Mouse (Mus musculus) MEL (cell line): ENCODE measurements at regions not wholly inside any gene's neighbourhood (a gene's known extent, or its start where the extent isn't known, plus 50 kb on each side); places are given as distances from the start of the nearest gene placed in this dataset.

ENCODE experiments used
- DNase-seq: peaks from one replicate; pipeline ENCODE4 v3.0.0; 2011; ENCODE audit warnings: low read depth, low spot score
- H3K27ac ChIP-seq: 2 replicates; pipeline ENCODE4 v1.5.1; 2012; ENCODE audit warnings: low read depth, mild to moderate bottlenecking, control low read depth, low read length, moderate library complexity; ENCODE audit not compliant: control insufficient read depth
- H3K27me3 ChIP-seq, 2 experiments: fragments of 150-350 bp in 1 of 2; sonication (generic) in 1 of 2; 2 replicates each; pipeline ENCODE4 v1.6.1; 2012; ENCODE audit warnings: low read length in 2 of 2, mild to moderate bottlenecking in 2 of 2, improper control_type of control experiment in 1 of 2, moderate library complexity in 1 of 2; ENCODE audit not compliant: insufficient read depth in 2 of 2, control insufficient read depth in 1 of 2
- H3K36me3 ChIP-seq, 2 experiments: 2 replicates each; pipeline ENCODE4 v1.6.1; 2012 to 2014; ENCODE audit warnings: low read length in 2 of 2, improper control_type of control experiment in 1 of 2, inconsistent platforms in 1 of 2, mild to moderate bottlenecking in 1 of 2; ENCODE audit not compliant: insufficient read depth in 2 of 2, control insufficient read depth in 1 of 2
- H3K4me1 ChIP-seq, 2 experiments: fragments of 150-350 bp in 1 of 2; sonication (generic) in 1 of 2; 2 replicates each; pipeline ENCODE4 v1.6.1; 2012; ENCODE audit warnings: low read length in 2 of 2, improper control_type of control experiment in 1 of 2, mild to moderate bottlenecking in 1 of 2; ENCODE audit not compliant: insufficient read depth in 2 of 2, control insufficient read depth in 1 of 2
- H3K4me3 ChIP-seq, 2 experiments: fragments of 150-350 bp in 1 of 2; sonication (generic) in 1 of 2; 2 replicates each; pipeline ENCODE4 v1.5.1; 2012; ENCODE audit warnings: low read depth in 2 of 2, low read length in 2 of 2, mild to moderate bottlenecking in 2 of 2, moderate library complexity in 2 of 2, control low read depth in 1 of 2, improper control_type of control experiment in 1 of 2; ENCODE audit not compliant: control insufficient read depth in 1 of 2, insufficient read depth in 1 of 2
- H3K79me2 ChIP-seq: 2 replicates; pipeline ENCODE4 v1.6.1; 2012; ENCODE audit warnings: mild to moderate bottlenecking, low read length, moderate library complexity; ENCODE audit not compliant: control insufficient read depth, poor library complexity, insufficient read depth
- H3K9ac ChIP-seq: 2 replicates; pipeline ENCODE4 v1.6.1; 2012; ENCODE audit warnings: low read depth, mild to moderate bottlenecking, control low read depth, low read length, moderate library complexity; ENCODE audit not compliant: control insufficient read depth, poor library complexity, severe bottlenecking
- H3K9me3 ChIP-seq: fragments of 150-350 bp; sonication (generic); replicated peaks from 2 replicates; pipeline ENCODE4 v1.6.1; 2012; ENCODE audit warnings: mild to moderate bottlenecking, low read length, improper control_type of control experiment, moderate library complexity; ENCODE audit not compliant: insufficient read depth
- BHLHE40 ChIP-seq: IDR thresholded peaks from 2 replicates; pipeline ENCODE4 v1.6.1; 2012; ENCODE audit warnings: low read depth, mild to moderate bottlenecking, inconsistent platforms, low read length, improper control_type of control experiment, borderline replicate concordance
- CTCF ChIP-seq, 3 experiments: IDR thresholded peaks in 2 of 3; conservative IDR thresholded peaks in 1 of 3; 2 replicates each; pipeline ENCODE4 v1.5.1; 2011 to 2012; ENCODE audit warnings: low read length in 3 of 3, low read depth in 2 of 3, mild to moderate bottlenecking in 2 of 3, improper control_type of control experiment in 1 of 3, inconsistent platforms in 1 of 3, mixed read lengths in 1 of 3, moderate library complexity in 1 of 3; ENCODE audit not compliant: control insufficient read depth in 1 of 3, insufficient read depth in 1 of 3, poor library complexity in 1 of 3, severe bottlenecking in 1 of 3
- EP300 ChIP-seq, 2 experiments: IDR thresholded peaks; 2 replicates each; pipeline ENCODE4 v1.6.1; 2011; ENCODE audit warnings: improper control_type of control experiment in 2 of 2, low read length in 2 of 2, low read depth in 1 of 2, mild to moderate bottlenecking in 1 of 2
- ETS1 ChIP-seq: IDR thresholded peaks from 2 replicates; pipeline ENCODE4 v1.6.1; 2012; ENCODE audit warnings: low read depth, mild to moderate bottlenecking, inconsistent platforms, low read length, improper control_type of control experiment, moderate library complexity
- GATA1 ChIP-seq: IDR thresholded peaks from 2 replicates; pipeline ENCODE4 v1.6.1; 2011; ENCODE audit warnings: low read depth, low read length, improper control_type of control experiment
- JUND ChIP-seq: IDR thresholded peaks from 2 replicates; pipeline ENCODE4 v1.6.1; 2011; ENCODE audit warnings: low read depth, mild to moderate bottlenecking, improper control_type of control experiment, low read length
- KAT2A ChIP-seq: conservative IDR thresholded peaks from 2 replicates; pipeline ENCODE4 v1.6.1; 2012; ENCODE audit warnings: low read depth, low read length, improper control_type of control experiment, inconsistent platforms
- MAX ChIP-seq: IDR thresholded peaks from 2 replicates; pipeline ENCODE4 v1.6.1; 2011; ENCODE audit warnings: low read length, improper control_type of control experiment
- MYB ChIP-seq: IDR thresholded peaks from 2 replicates; pipeline ENCODE4 v1.6.1; 2011; ENCODE audit warnings: mild to moderate bottlenecking, low read depth, low read length, improper control_type of control experiment
- NELFE ChIP-seq: IDR thresholded peaks from 2 replicates; pipeline ENCODE4 v1.6.1; 2011; ENCODE audit warnings: low read depth, low read length, improper control_type of control experiment
- NRF1 ChIP-seq: IDR thresholded peaks from 2 replicates; pipeline ENCODE4 v1.6.1; 2014; ENCODE audit warnings: low read depth, mild to moderate bottlenecking, inconsistent platforms, low read length, improper control_type of control experiment, moderate library complexity; ENCODE audit not compliant: poor library complexity, insufficient read depth, severe bottlenecking
- POLR2A ChIP-seq, 2 experiments: IDR thresholded peaks; 2 replicates each; pipeline ENCODE4 v1.6.1; 2011 to 2012; ENCODE audit warnings: low read length in 2 of 2, mild to moderate bottlenecking in 2 of 2, control low read depth in 1 of 2, improper control_type of control experiment in 1 of 2, low read depth in 1 of 2, moderate library complexity in 1 of 2; ENCODE audit not compliant: control insufficient read depth in 1 of 2, insufficient read depth in 1 of 2, poor library complexity in 1 of 2
- POLR2AphosphoS2 ChIP-seq: IDR thresholded peaks from 2 replicates; pipeline ENCODE4 v1.6.1; 2011; ENCODE audit warnings: low read length, improper control_type of control experiment
- RCOR1 ChIP-seq: IDR thresholded peaks from 2 replicates; pipeline ENCODE4 v1.6.1; 2012; ENCODE audit warnings: low read depth, mild to moderate bottlenecking, inconsistent platforms, low read length, improper control_type of control experiment
- SIN3A ChIP-seq: IDR thresholded peaks from 2 replicates; pipeline ENCODE4 v1.6.1; 2012; ENCODE audit warnings: low read length, improper control_type of control experiment, inconsistent platforms
- SMC3 ChIP-seq: IDR thresholded peaks from 2 replicates; pipeline ENCODE4 v1.6.1; 2011; ENCODE audit warnings: low read depth, low read length, improper control_type of control experiment
- TCF12 ChIP-seq: IDR thresholded peaks from 2 replicates; pipeline ENCODE4 v1.6.1; 2014; ENCODE audit warnings: low read depth, mild to moderate bottlenecking, inconsistent platforms, low read length, improper control_type of control experiment, moderate library complexity
- UBTF ChIP-seq: IDR thresholded peaks from 2 replicates; pipeline ENCODE4 v1.6.1; 2012; ENCODE audit warnings: low read depth, mild to moderate bottlenecking, inconsistent platforms, low read length, improper control_type of control experiment, moderate library complexity, borderline replicate concordance; ENCODE audit not compliant: insufficient read depth
- USF1 ChIP-seq: IDR thresholded peaks from 2 replicates; pipeline ENCODE4 v1.6.1; 2014; ENCODE audit warnings: low read depth, mild to moderate bottlenecking, inconsistent platforms, low read length, improper control_type of control experiment, moderate library complexity
- USF2 ChIP-seq, 2 experiments: IDR thresholded peaks; 2 replicates each; pipeline ENCODE4 v1.6.1; 2011 to 2012; ENCODE audit warnings: improper control_type of control experiment in 2 of 2, low read length in 2 of 2, borderline replicate concordance in 1 of 2, inconsistent platforms in 1 of 2, low read depth in 1 of 2, mild to moderate bottlenecking in 1 of 2; ENCODE audit not compliant: insufficient read depth in 1 of 2
- ZKSCAN1 ChIP-seq: IDR thresholded peaks from 2 replicates; pipeline ENCODE4 v1.6.1; 2012; ENCODE audit warnings: low read depth, mild to moderate bottlenecking, inconsistent platforms, low read length, improper control_type of control experiment, moderate library complexity
- ZMIZ1 ChIP-seq: IDR thresholded peaks from 2 replicates; pipeline ENCODE4 v1.6.1; 2012; ENCODE audit warnings: low read depth, mild to moderate bottlenecking, inconsistent platforms, low read length, improper control_type of control experiment, moderate library complexity

- H3K27me3 ChIP-seq, result no peaks in the 10 kb centered on the region
- no peak overlapping the region for H3K27ac ChIP-seq
- H3K9me3 ChIP-seq, result no peaks in the 10 kb centered on the region
- no peaks in the 10 kb centered on the region for H3K79me2 ChIP-seq
- peak; percentile 62 for DNase-seq
- peaks cover 0 to 6% of the 10 kb centered on the region in 2 experiments; a peak in 2 of 4 replicates for H3K36me3 ChIP-seq
- no peak overlapping the region for H3K9ac ChIP-seq
- H3K4me1 ChIP-seq, result no peaks in the 10 kb centered on the region; a peak in 1 of 4 replicates
- no peak overlapping the region for H3K4me3 ChIP-seq
- peak; percentile 45; the same call in 1 of the 2 replicates for TF ChIP-seq RCOR1
- TF ChIP-seq GATA1, result peak; percentile 55; the same call in 1 of the 2 replicates
- peak; percentile 48; the same call in 1 of the 2 replicates for TF ChIP-seq TCF12
- peak; percentile 80 to 83 for TF ChIP-seq EP300 (IDR thresholded peaks at IDR 0.05; ENCODE audit: low read depth in 1 of 2, low read length in 2 of 2)
- peak; percentile 54 for TF ChIP-seq ETS1
- TF ChIP-seq MYB, result no peak
- TF ChIP-seq ZMIZ1, result no peak
Measured at GRCm38 (mm10) chrX:114690857-114691256, 214.0 kb upstream of the Ube2dnl1 start.

- no peak for DNase-seq
- no peak overlapping the region for H3K9ac ChIP-seq
- no peaks in the 10 kb centered on the region for H3K9me3 ChIP-seq
- peaks cover 0 to 6% of the 10 kb centered on the region in 2 experiments; a peak in 2 of 4 replicates for H3K36me3 ChIP-seq
- no peaks in the 10 kb centered on the region for H3K79me2 ChIP-seq
- H3K4me1 ChIP-seq, result no peaks in the 10 kb centered on the region; a peak in 1 of 4 replicates
- TF ChIP-seq POLR2AphosphoS2 (no peak), USF2 (IDR thresholded peaks at IDR 0.05; ENCODE audit: borderline replicate concordance in 1 of 2, insufficient read depth in 1 of 2, low read depth in 1 of 2, low read length in 2 of 2) (no peak), NELFE (no peak), UBTF (no peak), ETS1 (no peak), ZKSCAN1 (no peak), MYB (no peak), SMC3 (no peak), NRF1 (no peak), USF1 (no peak), CTCF (IDR thresholded peaks at IDR 0.05 in 2 of 3, conservative IDR thresholded peaks at IDR 0.05 in 1 of 3; ENCODE audit: control insufficient read depth in 1 of 3, insufficient read depth in 1 of 3, low read depth in 2 of 3, low read length in 3 of 3, poor library complexity in 1 of 3, severe bottlenecking in 1 of 3) (no peak), JUND (no peak), SIN3A (no peak), POLR2A (IDR thresholded peaks at IDR 0.05; ENCODE audit: control insufficient read depth in 1 of 2, insufficient read depth in 1 of 2, low read depth in 1 of 2, low read length in 2 of 2, poor library complexity in 1 of 2) (no peak), EP300 (IDR thresholded peaks at IDR 0.05; ENCODE audit: low read depth in 1 of 2, low read length in 2 of 2) (no peak), TCF12 (no peak), BHLHE40 (no peak), MAX (no peak), KAT2A (no peak)
- no peaks in the 10 kb centered on the region for H3K27me3 ChIP-seq
- no peak overlapping the region for H3K27ac ChIP-seq
- H3K4me3 ChIP-seq, result no peak overlapping the region
Measured at GRCm38 (mm10) chrX:114694540-114694939, 210.3 kb upstream of the Ube2dnl1 start.
